Mouse (Mus musculus) MEL (cell line): ENCODE results near the gene Ccl5. TPM values are rescaled to one million over a fixed set of nuclear protein-coding genes. Genes with fewer than 3 reads are reported as not detected.

Experiments used
- DNase-seq: peaks from one replicate; pipeline ENCODE4 v3.0.0; 2011; ENCODE audit warnings: low read depth, low spot score
- H3K27ac ChIP-seq: 2 replicates; pipeline ENCODE4 v1.5.1; 2012; ENCODE audit warnings: low read depth, mild to moderate bottlenecking, control low read depth, low read length, moderate library complexity; ENCODE audit not compliant: control insufficient read depth
- H3K27me3 ChIP-seq, 2 experiments: fragments of 150-350 bp in 1 of 2; sonication (generic) in 1 of 2; 2 replicates each; pipeline ENCODE4 v1.6.1; 2012; ENCODE audit warnings: low read length in 2 of 2, mild to moderate bottlenecking in 2 of 2, improper control_type of control experiment in 1 of 2, moderate library complexity in 1 of 2; ENCODE audit not compliant: insufficient read depth in 2 of 2, control insufficient read depth in 1 of 2
- H3K36me3 ChIP-seq, 2 experiments: 2 replicates each; pipeline ENCODE4 v1.6.1; 2012 to 2014; ENCODE audit warnings: low read length in 2 of 2, improper control_type of control experiment in 1 of 2, inconsistent platforms in 1 of 2, mild to moderate bottlenecking in 1 of 2; ENCODE audit not compliant: insufficient read depth in 2 of 2, control insufficient read depth in 1 of 2
- H3K4me1 ChIP-seq, 2 experiments: fragments of 150-350 bp in 1 of 2; sonication (generic) in 1 of 2; 2 replicates each; pipeline ENCODE4 v1.6.1; 2012; ENCODE audit warnings: low read length in 2 of 2, improper control_type of control experiment in 1 of 2, mild to moderate bottlenecking in 1 of 2; ENCODE audit not compliant: insufficient read depth in 2 of 2, control insufficient read depth in 1 of 2
- H3K4me3 ChIP-seq, 2 experiments: fragments of 150-350 bp in 1 of 2; sonication (generic) in 1 of 2; 2 replicates each; pipeline ENCODE4 v1.5.1; 2012; ENCODE audit warnings: low read depth in 2 of 2, low read length in 2 of 2, mild to moderate bottlenecking in 2 of 2, moderate library complexity in 2 of 2, control low read depth in 1 of 2, improper control_type of control experiment in 1 of 2; ENCODE audit not compliant: control insufficient read depth in 1 of 2, insufficient read depth in 1 of 2
- H3K79me2 ChIP-seq: 2 replicates; pipeline ENCODE4 v1.6.1; 2012; ENCODE audit warnings: mild to moderate bottlenecking, low read length, moderate library complexity; ENCODE audit not compliant: control insufficient read depth, poor library complexity, insufficient read depth
- H3K9ac ChIP-seq: 2 replicates; pipeline ENCODE4 v1.6.1; 2012; ENCODE audit warnings: low read depth, mild to moderate bottlenecking, control low read depth, low read length, moderate library complexity; ENCODE audit not compliant: control insufficient read depth, poor library complexity, severe bottlenecking
- H3K9me3 ChIP-seq: fragments of 150-350 bp; sonication (generic); replicated peaks from 2 replicates; pipeline ENCODE4 v1.6.1; 2012; ENCODE audit warnings: mild to moderate bottlenecking, low read length, improper control_type of control experiment, moderate library complexity; ENCODE audit not compliant: insufficient read depth
- BHLHE40 ChIP-seq: IDR thresholded peaks from 2 replicates; pipeline ENCODE4 v1.6.1; 2012; ENCODE audit warnings: low read depth, mild to moderate bottlenecking, inconsistent platforms, low read length, improper control_type of control experiment, borderline replicate concordance
- CTCF ChIP-seq, 3 experiments: IDR thresholded peaks in 2 of 3; conservative IDR thresholded peaks in 1 of 3; 2 replicates each; pipeline ENCODE4 v1.5.1; 2011 to 2012; ENCODE audit warnings: low read length in 3 of 3, low read depth in 2 of 3, mild to moderate bottlenecking in 2 of 3, improper control_type of control experiment in 1 of 3, inconsistent platforms in 1 of 3, mixed read lengths in 1 of 3, moderate library complexity in 1 of 3; ENCODE audit not compliant: control insufficient read depth in 1 of 3, insufficient read depth in 1 of 3, poor library complexity in 1 of 3, severe bottlenecking in 1 of 3
- E2F4 ChIP-seq: IDR thresholded peaks from 2 replicates; pipeline ENCODE4 v1.6.1; 2011; ENCODE audit warnings: low read depth, low read length, improper control_type of control experiment, borderline replicate concordance
- ETS1 ChIP-seq: IDR thresholded peaks from 2 replicates; pipeline ENCODE4 v1.6.1; 2012; ENCODE audit warnings: low read depth, mild to moderate bottlenecking, inconsistent platforms, low read length, improper control_type of control experiment, moderate library complexity
- GABPA ChIP-seq: IDR thresholded peaks from 2 replicates; pipeline ENCODE4 v1.6.1; 2012; ENCODE audit warnings: low read depth, mild to moderate bottlenecking, inconsistent platforms, low read length, improper control_type of control experiment, moderate library complexity
- GATA1 ChIP-seq: IDR thresholded peaks from 2 replicates; pipeline ENCODE4 v1.6.1; 2011; ENCODE audit warnings: low read depth, low read length, improper control_type of control experiment
- JUND ChIP-seq: IDR thresholded peaks from 2 replicates; pipeline ENCODE4 v1.6.1; 2011; ENCODE audit warnings: low read depth, mild to moderate bottlenecking, improper control_type of control experiment, low read length
- MAZ ChIP-seq: IDR thresholded peaks from 2 replicates; pipeline ENCODE4 v1.6.1; 2012; ENCODE audit warnings: low read depth, mild to moderate bottlenecking, inconsistent platforms, low read length, improper control_type of control experiment
- MYC ChIP-seq: IDR thresholded peaks from 2 replicates; pipeline ENCODE4 v1.6.1; 2011; ENCODE audit warnings: low read depth, mild to moderate bottlenecking, low read length, improper control_type of control experiment, moderate library complexity
- NELFE ChIP-seq: IDR thresholded peaks from 2 replicates; pipeline ENCODE4 v1.6.1; 2011; ENCODE audit warnings: low read depth, low read length, improper control_type of control experiment
- NRF1 ChIP-seq: IDR thresholded peaks from 2 replicates; pipeline ENCODE4 v1.6.1; 2014; ENCODE audit warnings: low read depth, mild to moderate bottlenecking, inconsistent platforms, low read length, improper control_type of control experiment, moderate library complexity; ENCODE audit not compliant: poor library complexity, insufficient read depth, severe bottlenecking
- POLR2AphosphoS2 ChIP-seq: IDR thresholded peaks from 2 replicates; pipeline ENCODE4 v1.6.1; 2011; ENCODE audit warnings: low read length, improper control_type of control experiment
- POLR2AphosphoS5 ChIP-seq: IDR thresholded peaks from 2 replicates; pipeline ENCODE4 v1.6.1; 2012; ENCODE audit warnings: low read depth, borderline replicate concordance, mild to moderate bottlenecking, inconsistent platforms, low read length, moderate library complexity, mixed read lengths
- RAD21 ChIP-seq: IDR thresholded peaks from 2 replicates; pipeline ENCODE4 v1.6.1; 2011; ENCODE audit warnings: mild to moderate bottlenecking, low read depth, low read length, improper control_type of control experiment
- RCOR1 ChIP-seq: IDR thresholded peaks from 2 replicates; pipeline ENCODE4 v1.6.1; 2012; ENCODE audit warnings: low read depth, mild to moderate bottlenecking, inconsistent platforms, low read length, improper control_type of control experiment
- SIN3A ChIP-seq: IDR thresholded peaks from 2 replicates; pipeline ENCODE4 v1.6.1; 2012; ENCODE audit warnings: low read length, improper control_type of control experiment, inconsistent platforms
- TAL1 ChIP-seq: IDR thresholded peaks from 2 replicates; pipeline ENCODE4 v1.6.1; 2012; ENCODE audit warnings: mild to moderate bottlenecking, inconsistent platforms, low read length, moderate library complexity, mixed read lengths
- USF1 ChIP-seq: IDR thresholded peaks from 2 replicates; pipeline ENCODE4 v1.6.1; 2014; ENCODE audit warnings: low read depth, mild to moderate bottlenecking, inconsistent platforms, low read length, improper control_type of control experiment, moderate library complexity
- USF2 ChIP-seq, 2 experiments: IDR thresholded peaks; 2 replicates each; pipeline ENCODE4 v1.6.1; 2011 to 2012; ENCODE audit warnings: improper control_type of control experiment in 2 of 2, low read length in 2 of 2, borderline replicate concordance in 1 of 2, inconsistent platforms in 1 of 2, low read depth in 1 of 2, mild to moderate bottlenecking in 1 of 2; ENCODE audit not compliant: insufficient read depth in 1 of 2
- ZC3H11A ChIP-seq: IDR thresholded peaks from 2 replicates; pipeline ENCODE4 v1.6.1; 2012; ENCODE audit warnings: low read depth, mild to moderate bottlenecking, inconsistent platforms, low read length, improper control_type of control experiment
- ZKSCAN1 ChIP-seq: IDR thresholded peaks from 2 replicates; pipeline ENCODE4 v1.6.1; 2012; ENCODE audit warnings: low read depth, mild to moderate bottlenecking, inconsistent platforms, low read length, improper control_type of control experiment, moderate library complexity
- polyA plus RNA-seq, 2 experiments: library from polyadenylated mRNA; stranded (reverse) in 1 of 2; unstranded in 1 of 2; fragments of >175 nt in 1 of 2; fragments of >200 nt in 1 of 2; gene quantifications; 2 replicates each; pipeline versions ENCODE4 v1.2.1 to v1.2.4; 2012; ENCODE audit warnings: low replicate concordance in 2 of 2, low read depth in 1 of 2; ENCODE audit not compliant: insufficient read length in 2 of 2, insufficient read depth in 1 of 2, missing spikeins in 1 of 2
- total RNA-seq: library from RNA; depleted of rRNA; stranded (reverse); fragments of 300-350 nt; gene quantifications from 2 replicates; pipeline ENCODE4 v1.2.3, GENCODE M21; 2012

Gene Ccl5
- total and polyA plus RNA-seq, 3 experiments, result 0.56 TPM; not detected in 2

DNA sequence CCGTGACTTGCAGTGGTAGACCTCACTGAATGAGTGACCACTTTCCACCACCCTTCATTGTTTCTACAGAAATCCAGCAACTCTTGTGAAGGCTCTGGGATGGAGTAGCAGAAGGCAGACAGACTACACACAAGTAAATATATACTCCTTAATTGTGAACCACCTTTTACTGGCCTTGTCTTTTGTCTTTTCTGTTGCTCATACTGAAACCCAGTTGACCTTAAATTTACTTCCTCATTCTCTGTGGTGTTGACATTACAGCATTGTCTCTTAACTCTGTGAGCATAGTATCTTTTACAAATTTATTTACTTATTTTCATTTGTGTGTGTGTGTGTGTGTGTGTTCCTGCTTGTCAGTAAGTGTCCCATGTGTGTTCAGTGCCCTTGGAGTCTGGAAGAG lies 2.9 kb upstream of the Ccl5 start:
- 0 out of 4 replicates have a peak, but pooled peaks cover 0 to 3% of the 10 kb centered on the region in 2 experiments for H3K4me1 ChIP-seq
- H3K4me3 ChIP-seq, result no peak overlapping the region
- peak; percentile 36 for DNase-seq
- TF ChIP-seq ETS1 (no peak), JUND (no peak), TAL1 (no peak), SIN3A (no peak), E2F4 (no peak), NELFE (no peak), BHLHE40 (no peak), RAD21 (no peak), POLR2AphosphoS5 (no peak), NRF1 (no peak), MYC (no peak), ZC3H11A (no peak), CTCF (IDR thresholded peaks at IDR 0.05 in 2 of 3, conservative IDR thresholded peaks at IDR 0.05 in 1 of 3; ENCODE audit: control insufficient read depth in 1 of 3, insufficient read depth in 1 of 3, low read depth in 2 of 3, low read length in 3 of 3, poor library complexity in 1 of 3, severe bottlenecking in 1 of 3) (no peak)
- TF ChIP-seq, all 39 proteins: peak for 0
- no peaks in the 10 kb centered on the region; a peak in 1 of 4 replicates for H3K27me3 ChIP-seq
- H3K27ac ChIP-seq, result no peak overlapping the region
- no peaks in the 10 kb centered on the region for H3K79me2 ChIP-seq
- no peaks in the 10 kb centered on the region for H3K36me3 ChIP-seq
- no peak overlapping the region for H3K9ac ChIP-seq
- no peaks in the 10 kb centered on the region for H3K9me3 ChIP-seq

DNA sequence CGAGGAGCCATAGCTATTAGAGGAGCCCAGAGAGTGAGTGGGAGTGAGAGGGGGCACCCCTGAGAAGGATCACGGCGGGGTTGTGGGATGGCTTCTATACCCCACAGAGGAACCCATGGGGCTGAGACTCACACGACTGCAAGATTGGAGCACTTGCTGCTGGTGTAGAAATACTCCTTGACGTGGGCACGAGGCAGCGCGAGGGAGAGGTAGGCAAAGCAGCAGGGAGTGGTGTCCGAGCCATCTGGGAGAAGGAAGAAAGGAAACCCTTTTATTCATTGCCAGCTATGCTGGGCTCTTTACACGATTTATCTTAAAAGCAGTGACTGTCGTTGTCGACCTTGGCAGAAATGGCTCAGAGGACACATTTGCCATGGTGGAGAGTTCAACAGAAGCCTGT lies 1.3 kb downstream of the Ccl5 start:
- no peak overlapping the region for H3K9ac ChIP-seq
- H3K9me3 ChIP-seq, result no peaks in the 10 kb centered on the region
- no peaks in the 10 kb centered on the region for H3K36me3 ChIP-seq
- TF ChIP-seq USF1 (no peak), ZKSCAN1 (no peak), MAZ (no peak), GABPA (no peak), ETS1 (no peak), USF2 (IDR thresholded peaks at IDR 0.05; ENCODE audit: borderline replicate concordance in 1 of 2, insufficient read depth in 1 of 2, low read depth in 1 of 2, low read length in 2 of 2) (no peak), POLR2AphosphoS2 (no peak), RCOR1 (no peak), GATA1 (no peak), CTCF (IDR thresholded peaks at IDR 0.05 in 2 of 3, conservative IDR thresholded peaks at IDR 0.05 in 1 of 3; ENCODE audit: control insufficient read depth in 1 of 3, insufficient read depth in 1 of 3, low read depth in 2 of 3, low read length in 3 of 3, poor library complexity in 1 of 3, severe bottlenecking in 1 of 3) (no peak)
- H3K4me3 ChIP-seq, result no peak overlapping the region
- no peak for DNase-seq
- H3K79me2 ChIP-seq, result no peaks in the 10 kb centered on the region
- no peak overlapping the region for H3K27ac ChIP-seq
- H3K27me3 ChIP-seq, result peaks cover 0 to 6% of the 10 kb centered on the region in 2 experiments; a peak in 2 of 4 replicates
- no peaks in the 10 kb centered on the region for H3K4me1 ChIP-seq
